Mouse (Mus musculus): ENCODE results near the gene Mon1b.

DNA sequence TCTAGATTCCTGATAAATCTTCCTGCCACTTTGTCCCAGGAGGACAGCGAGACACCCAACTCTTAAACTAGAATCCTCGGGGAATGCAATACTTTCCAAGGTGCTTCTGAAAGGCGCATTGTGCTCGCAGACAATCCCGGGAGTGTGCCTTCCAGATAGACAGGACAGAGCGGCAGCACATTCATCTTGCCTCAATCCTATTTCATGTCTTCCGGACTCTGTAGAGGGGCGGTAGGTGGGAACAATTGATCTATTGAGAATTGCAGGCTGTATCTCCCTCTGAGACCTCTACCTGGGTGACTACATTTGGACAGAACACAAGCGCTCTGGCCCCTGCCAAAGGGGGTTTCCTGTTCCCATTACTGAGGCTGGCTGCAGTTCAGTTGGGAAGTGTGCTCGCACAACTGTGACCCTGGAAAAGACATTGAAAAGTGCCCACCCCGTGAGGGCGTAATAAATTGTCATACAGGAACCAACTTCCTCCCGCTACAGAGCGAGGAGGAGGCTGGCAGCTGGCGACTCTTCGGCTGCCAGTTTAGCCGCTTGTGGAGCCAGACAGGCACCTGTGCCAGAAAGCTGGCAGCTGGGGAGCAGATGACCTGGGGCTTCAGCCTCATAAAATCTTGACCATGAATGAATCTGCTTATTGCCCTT is 52.6 kb downstream of the Mon1b start:
- TF ChIP-seq CTCF (conservative IDR thresholded peaks at IDR 0.05; ENCODE audit: insufficient read depth, insufficient read length, low read depth, low read length) (no peak), POLR2A (IDR thresholded peaks at IDR 0.05; ENCODE audit: low read depth, low read length) (no peak)
